Mouse (Mus musculus) cortical plate, adult 2 months (tissue): ENCODE measurements around the gene Nt5c1b.
A peak's percentile ranks its signal among the peaks of the same experiment; 100 is the strongest.

Experiments used
- CTCF ChIP-seq: fragments of 200-500 bp; IDR thresholded peaks from 2 replicates; pipeline ENCODE4 v1.5.1; 2011; ENCODE audit warnings: mild to moderate bottlenecking, control low read depth, low read length; ENCODE audit not compliant: insufficient read depth; ENCODE audit errors: extremely low read depth
- POLR2A ChIP-seq: fragments of 200-500 bp; IDR thresholded peaks from 2 replicates; pipeline ENCODE4 v1.6.1; 2011; ENCODE audit warnings: mild to moderate bottlenecking, low read length, control low read depth; ENCODE audit not compliant: insufficient read depth; ENCODE audit errors: extremely low read depth

- TF ChIP-seq CTCF (peak; percentile 33), POLR2A (peak; percentile 51; the same call in 1 of the 2 replicates)
These were observed 21.1 kb downstream of the Nt5c1b start, which contains the start of gene Rdh14 for GRCm38 (mm10) chr12:10390671-10391441.
